Mouse (Mus musculus): ENCODE results near the gene Plekha3.

GRCm38 (mm10) chr2:76659419-76659818, 15.7 kb upstream of the Plekha3 start:
- no peak for TF ChIP-seq CTCF (IDR thresholded peaks at IDR 0.05; ENCODE audit: extremely low read depth, insufficient read length, insufficient replicate concordance, low read depth, low read length)
- no peak for TF ChIP-seq POLR2A (IDR thresholded peaks at IDR 0.05; ENCODE audit: low read depth, low read length)

Data from small intestine, adult 2 months (tissue).